Mouse (Mus musculus) inflammation-experienced regulatory T-cells, adult 6 months (primary cell): ENCODE measurements around the gene Fam69a. TPM values are rescaled to one million over a fixed set of nuclear protein-coding genes. Genes with fewer than 3 reads are reported as not detected.
"Not testable (repeated sequence)": the region's sequence is repeated elsewhere in the genome, so short reads cannot be mapped to it uniquely, and the experiment has no call there.

ENCODE experiments used
- ATAC-seq: one replicate; pipeline ENCODE4 v1.8.0; 2017
- polyA plus RNA-seq, 3 experiments: library from polyadenylated mRNA; unstranded; fragments of 100-300 nt; shearing (Covaris generic); gene quantifications; one replicate each; pipeline ENCODE4 v1.2.1; 2017

The Fam69a gene
- polyA plus RNA-seq, 3 experiments from 2014 or later, result 68.5 to 100.0 (median 78.8) TPM

- ATAC-seq, result peak; percentile 73
Observed at GRCm38 (mm10) chr5:107979901-107980300, 7.0 kb downstream of the Fam69a start.

- ATAC-seq, result peak; percentile 68
Observed at GRCm38 (mm10) chr5:107978289-107979035, 8.4 kb downstream of the Fam69a start.

GRCm38 (mm10) chr5:107977640-107978288, 9.1 kb downstream of the Fam69a start:
- ATAC-seq, result peak; percentile 25

GRCm38 (mm10) chr5:107973310-107973709, 13.6 kb downstream of the Fam69a start:
- no peak for ATAC-seq

GRCm38 (mm10) chr5:107972444-107973272, 14.2 kb downstream of the Fam69a start:
- ATAC-seq, result no peak

GRCm38 (mm10) chr5:107971069-107971468, 15.8 kb downstream of the Fam69a start:
- ATAC-seq, result peak; percentile 27

- not testable (repeated sequence) for ATAC-seq
Observed at GRCm38 (mm10) chr5:107969818-107970217, 17.1 kb downstream of the Fam69a start.

- no peak for ATAC-seq
Observed at GRCm38 (mm10) chr5:107968079-107968478, 18.8 kb downstream of the Fam69a start.

- peak; percentile 87 for ATAC-seq
Observed at GRCm38 (mm10) chr5:107966841-107967457, 19.9 kb downstream of the Fam69a start.

GRCm38 (mm10) chr5:107966156-107966555, 20.7 kb downstream of the Fam69a start:
- ATAC-seq, result no peak

- ATAC-seq, result no peak
Observed at GRCm38 (mm10) chr5:107965355-107965991, 21.4 kb downstream of the Fam69a start.

GRCm38 (mm10) chr5:107964031-107964758, 22.7 kb downstream of the Fam69a start:
- no peak for ATAC-seq

GRCm38 (mm10) chr5:107961438-107962251, 25.2 kb downstream of the Fam69a start:
- ATAC-seq, result peak; percentile 66

GRCm38 (mm10) chr5:107960532-107961202, 26.2 kb downstream of the Fam69a start:
- peak; percentile 95 for ATAC-seq

- ATAC-seq, result no peak
Observed at GRCm38 (mm10) chr5:107959624-107960300, 27.1 kb downstream of the Fam69a start.

- peak; percentile 57 for ATAC-seq
Observed at GRCm38 (mm10) chr5:107950643-107951042, 36.2 kb downstream of the Fam69a start.

GRCm38 (mm10) chr5:107949607-107950006, 37.3 kb downstream of the Fam69a start:
- no peak for ATAC-seq

GRCm38 (mm10) chr5:107948899-107949298, 38.0 kb downstream of the Fam69a start:
- no peak for ATAC-seq

- ATAC-seq, result no peak
Observed at GRCm38 (mm10) chr5:107947548-107947947, 39.3 kb downstream of the Fam69a start.
